In genomic region chr19:44746541-44747024, GRCm38 (mm10) we compare ENCODE assay signal across 11 mouse cellular contexts. TPM values are rescaled to one million over a fixed set of nuclear protein-coding genes. Genes with fewer than 3 reads are reported as not detected.
DNase-seq lines count a peak whose midpoint lies in the region; ATAC-seq lines count a peak whose summit lies in the region.
"Had no signal": no experiment of that assay in that cellular context is flagged by ENCODE, and none has a peak within 500 bp of the region (broad histone marks: within the 10 kb centered on the region; RNA-seq: fewer than 3 reads in every experiment).

No protein-coding gene starts in this region.

- peaks cover 97% of the 10 kb centered on the region for H3K27me3 ChIP-seq in stomach, embryonic 15.5 days (replicated peaks)

- H3K27ac ChIP-seq in stomach, embryonic 15.5 days, result no peak overlapping the region

- WGBS in stomach, embryonic 15.5 days, result under 1% methylated on average over 42 of the region's 42 CpGs

- DNase-seq in embryo, embryonic 10.5 days (ENCODE audit: low spot score), result peak; percentile 58
- no peak for DNase-seq in embryo, embryonic 10 days (ENCODE audit: low spot score)
- DNase-seq in thymus, postnatal 4 days, result peak; percentile 30
- no peak for DNase-seq in thymus, adult 18-20 months
- peak; percentile 68 to 80 for DNase-seq in kidney, postnatal 4 days
- DNase-seq in gastrocnemius, adult 18-20 months (ENCODE audit: low spot score), result no peak
- DNase-seq: adrenal gland, postnatal 14 days had no signal

- no peak for ATAC-seq in stomach, embryonic 15.5 days (ENCODE audit: insufficient read depth, low FRiP score, low read depth)
- no peak for ATAC-seq in activated CD4-positive, CD25-positive, alpha-beta regulatory T cell, adult 4 months
- ATAC-seq: inflammation-experienced regulatory T-cells, adult 6 months had no signal

- peaks cover 20% of the 10 kb centered on the region; the same call in 1 of the 2 replicates for H3K4me1 ChIP-seq in stomach, embryonic 15.5 days

- H3K36me3 ChIP-seq in stomach, embryonic 15.5 days, result no peaks in the 10 kb centered on the region

- H3K9me3 ChIP-seq in stomach, embryonic 15.5 days, result no peaks in the 10 kb centered on the region

- 0 out of 2 replicates have a peak overlapping the region, but pooled peaks have one; percentile 14 for H3K4me3 ChIP-seq in stomach, embryonic 15.5 days (replicated peaks)

- H3K4me2 ChIP-seq in stomach, embryonic 15.5 days, result 0 out of 2 replicates have a peak overlapping the region, but pooled peaks have one; percentile 21

- no peak overlapping the region for H3K9ac ChIP-seq in stomach, embryonic 15.5 days

RNA-seq across cellular contexts. Expression of gene Pax2, which starts 9.3 kb away (rescaled TPM):
- polyA plus RNA-seq in stomach, embryonic 15.5 days (2015; fragmentation: Nextera tagmentation; extraction: Ambion mirVana), result 0.08 TPM in 1 of 2 replicates, not detected in the other
- total RNA-seq in gastrocnemius, adult 18-20 months (2021), result not detected
- not detected for polyA plus RNA-seq in activated CD4-positive, CD25-positive, alpha-beta regulatory T cell, adult 4 months (2017; shearing (Covaris generic))
- total RNA-seq: adrenal gland, postnatal 14 days had no signal
- polyA plus RNA-seq: inflammation-experienced regulatory T-cells, adult 6 months; spleen, adult 2 months had no signal

Comparison
In these comparisons a context has a peak if more than half of its experiments do, and no peak if none do; other contexts are left out.
1. DNase-seq: peak in embryo, embryonic 10.5 days (single experiment), thymus, postnatal 4 days (single experiment) and kidney, postnatal 4 days (2 of 2); none in embryo, embryonic 10 days (single experiment), thymus, adult 18-20 months (0 of 2) and gastrocnemius, adult 18-20 months (single experiment).